Mouse (Mus musculus) hindbrain, embryonic 10.5 days (tissue): Measurements from ENCODE around the gene Syap1. TPM values are rescaled to one million over a fixed set of nuclear protein-coding genes. Genes with fewer than 3 reads are reported as not detected.
"Not testable (repeated sequence)": the region's sequence is repeated elsewhere in the genome, so short reads cannot be mapped to it uniquely, and the experiment has no call there.

ENCODE experiments used
- DNase-seq: peaks from one replicate; pipeline ENCODE4 v3.0.0-alpha.2; 2017; ENCODE audit warnings: low spot score
- H3K27ac ChIP-seq: fragments of 300-500 bp; sonication (generic); 2 replicates; pipeline ENCODE4 v1.5.1; 2016; ENCODE audit warnings: mild to moderate bottlenecking, moderate library complexity
- H3K27me3 ChIP-seq: fragments of 300-500 bp; sonication (generic); 2 replicates; pipeline ENCODE4 v1.6.1; 2016; ENCODE audit warnings: mild to moderate bottlenecking; ENCODE audit not compliant: poor library complexity, insufficient read depth, severe bottlenecking
- H3K36me3 ChIP-seq: fragments of 300-500 bp; sonication (generic); 2 replicates; pipeline ENCODE4 v1.6.1; 2016; ENCODE audit warnings: mild to moderate bottlenecking, moderate library complexity
- H3K4me1 ChIP-seq: fragments of 300-500 bp; sonication (generic); replicated peaks from 2 replicates; pipeline ENCODE4 v1.6.1; 2016; ENCODE audit warnings: mild to moderate bottlenecking
- H3K4me3 ChIP-seq: fragments of 300-500 bp; sonication (generic); 2 replicates; pipeline ENCODE4 v1.5.1; 2016; ENCODE audit warnings: mild to moderate bottlenecking, moderate library complexity
- H3K9me3 ChIP-seq: fragments of 300-500 bp; sonication (generic); 2 replicates; pipeline ENCODE4 v1.6.1; 2016; ENCODE audit warnings: mild to moderate bottlenecking, moderate library complexity
- WGBS: fragments of 180-500 bp; shearing (Covaris S2); methylation state at CpG from one replicate; pipeline ENCODE4 v1.1.7; 2016; 5-methylcytosine and 5-hydroxymethylcytosine counted together
- polyA plus RNA-seq: library from polyadenylated mRNA; unstranded; fragments of >200 nt; fragmentation: Nextera tagmentation; extraction: Ambion mirVana; gene quantifications from 2 replicates; pipeline ENCODE4 v1.2.1, GENCODE M21; 2016

Syap1 gene
- 22.0 and 25.7 TPM in 2 replicates for polyA plus RNA-seq

- Histone ChIP-seq H3K9me3 (no peaks in the 10 kb centered on the region), H3K36me3 (no peaks in the 10 kb centered on the region), H3K27ac (peak within 1 kb of the TSS; percentile 85), H3K4me3 (peak within 1 kb of the TSS; percentile 70), H3K27me3 (0 out of 2 replicates have a peak, but pooled peaks cover 6% of the 10 kb centered on the region), H3K4me1 (peaks cover 6% of the 10 kb centered on the region; the same call in 1 of the 2 replicates)
- 12% methylated on average over 45 of the region's 47 CpGs for WGBS
- peak; percentile 85 for DNase-seq
Measured at GRCm38 (mm10) chrX:162887931-162888511, at the start of gene Syap1. Gene Syap1, minus strand, starts transcription at chrX:162888447.

GRCm38 (mm10) chrX:162931467-162931866 lies 43.2 kb upstream of the Syap1 start:
- H3K36me3 ChIP-seq = peaks cover 24% of the 10 kb centered on the region
- H3K27me3 ChIP-seq = peaks cover 5% of the 10 kb centered on the region; the same call in 1 of the 2 replicates
- no peak for DNase-seq
- WGBS = 92% methylated on average over 2 of the region's 2 CpGs
- no peaks in the 10 kb centered on the region for H3K4me1 ChIP-seq
- H3K27ac ChIP-seq = no peak overlapping the region
- no peak overlapping the region for H3K4me3 ChIP-seq
- no peaks in the 10 kb centered on the region for H3K9me3 ChIP-seq

GRCm38 (mm10) chrX:162921487-162922125 lies 33.4 kb upstream of the Syap1 start:
- Histone ChIP-seq H3K27me3 (peaks cover 20% of the 10 kb centered on the region; the same call in 1 of the 2 replicates), H3K27ac (no peak overlapping the region), H3K9me3 (no peaks in the 10 kb centered on the region), H3K4me1 (no peaks in the 10 kb centered on the region), H3K4me3 (no peak overlapping the region), H3K36me3 (0 out of 2 replicates have a peak, but pooled peaks cover 14% of the 10 kb centered on the region)
- DNase-seq = no peak
- WGBS = 89% methylated on average over 8 of the region's 8 CpGs

- no peaks in the 10 kb centered on the region for H3K4me1 ChIP-seq
- no peaks in the 10 kb centered on the region for H3K9me3 ChIP-seq
- peak; percentile 31 for DNase-seq
- H3K27me3 ChIP-seq = no peaks in the 10 kb centered on the region
- H3K36me3 ChIP-seq = peaks cover 21% of the 10 kb centered on the region
- 43% methylated on average over 5 of the region's 5 CpGs for WGBS
- H3K4me3 ChIP-seq = no peak overlapping the region
- H3K27ac ChIP-seq = no peak overlapping the region
Measured at GRCm38 (mm10) chrX:162915697-162916096, 27.4 kb upstream of the Syap1 start.

- peaks cover 30% of the 10 kb centered on the region for H3K36me3 ChIP-seq
- H3K4me3 ChIP-seq = no peak overlapping the region
- no peak for DNase-seq
- no peaks in the 10 kb centered on the region for H3K4me1 ChIP-seq
- 88% methylated on average over 3 of the region's 3 CpGs for WGBS
- no peaks in the 10 kb centered on the region for H3K27me3 ChIP-seq
- no peaks in the 10 kb centered on the region for H3K9me3 ChIP-seq
- H3K27ac ChIP-seq = no peak overlapping the region
Measured at GRCm38 (mm10) chrX:162913651-162914050, 25.4 kb upstream of the Syap1 start.

- Histone ChIP-seq H3K4me3 (no peak overlapping the region), H3K27me3 (0 out of 2 replicates have a peak, but pooled peaks cover 3% of the 10 kb centered on the region), H3K4me1 (0 out of 2 replicates have a peak, but pooled peaks cover 2% of the 10 kb centered on the region), H3K27ac (no peak overlapping the region), H3K36me3 (peaks cover 21% of the 10 kb centered on the region), H3K9me3 (no peaks in the 10 kb centered on the region)
- no peak for DNase-seq
- WGBS = 62% methylated on average over 3 of the region's 3 CpGs
Measured at GRCm38 (mm10) chrX:162907554-162907953, 19.3 kb upstream of the Syap1 start.

- Histone ChIP-seq H3K27ac (peak overlapping the region; percentile 87), H3K4me3 (peak overlapping the region; percentile 66), H3K36me3 (no peaks in the 10 kb centered on the region), H3K27me3 (peaks cover 15% of the 10 kb centered on the region), H3K9me3 (no peaks in the 10 kb centered on the region), H3K4me1 (0 out of 2 replicates have a peak, but pooled peaks cover 5% of the 10 kb centered on the region)
- WGBS = 26% methylated on average over 29 of the region's 29 CpGs
- peak; percentile 27 for DNase-seq
Measured at GRCm38 (mm10) chrX:162902040-162902734, 13.9 kb upstream of the Syap1 start.

GRCm38 (mm10) chrX:162901371-162902039 lies 13.3 kb upstream of the Syap1 start:
- H3K36me3 ChIP-seq = no peaks in the 10 kb centered on the region

GRCm38 (mm10) chrX:162900938-162901337 lies 12.7 kb upstream of the Syap1 start, which contains the start of gene Ctps2:
Gene Ctps2, plus strand, starts transcription at chrX:162901238.
- no peak for DNase-seq
- H3K27ac ChIP-seq = peak within 1 kb of the TSS; percentile 87
- H3K9me3 ChIP-seq = no peaks in the 10 kb centered on the region
- 25% methylated on average over 4 of the region's 4 CpGs for WGBS
- H3K27me3 ChIP-seq = peaks cover 15% of the 10 kb centered on the region
- 0 out of 2 replicates have a peak, but pooled peaks cover 5% of the 10 kb centered on the region for H3K4me1 ChIP-seq
- H3K36me3 ChIP-seq = no peaks in the 10 kb centered on the region
- H3K4me3 ChIP-seq = peak within 1 kb of the TSS; percentile 66

More at GRCm38 (mm10) chrX:162901371-162902039, 13.3 kb upstream of the Syap1 start:
- Histone ChIP-seq H3K27ac (peak overlapping the region; percentile 87), H3K4me1 (0 out of 2 replicates have a peak, but pooled peaks cover 5% of the 10 kb centered on the region), H3K4me3 (peak overlapping the region; percentile 66), H3K9me3 (no peaks in the 10 kb centered on the region), H3K27me3 (peaks cover 15% of the 10 kb centered on the region)
- DNase-seq = peak; percentile 58
- WGBS = 20% methylated on average over 24 of the region's 25 CpGs

- not testable (repeated sequence) for H3K27ac ChIP-seq, H3K27me3 ChIP-seq, H3K4me1 ChIP-seq, H3K36me3 ChIP-seq, H3K9me3 ChIP-seq, DNase-seq
- WGBS = 79% methylated on average over 9 of the region's 25 CpGs
- 0 out of 2 replicates have a peak overlapping the region, but pooled peaks have one; percentile 18 for H3K4me3 ChIP-seq
Measured at GRCm38 (mm10) chrX:162888575-162889223, 452 bp upstream of the Syap1 start.

GRCm38 (mm10) chrX:162878236-162878635 lies 10.0 kb downstream of the Syap1 start:
- Histone ChIP-seq H3K27me3 (no peaks in the 10 kb centered on the region), H3K4me1 (no peaks in the 10 kb centered on the region), H3K4me3 (no peak overlapping the region), H3K9me3 (no peaks in the 10 kb centered on the region), H3K27ac (no peak overlapping the region), H3K36me3 (peaks cover 58% of the 10 kb centered on the region)
- DNase-seq = no peak
- WGBS = 91% methylated on average over 3 of the region's 3 CpGs

- no peak overlapping the region for H3K27ac ChIP-seq
- H3K4me1 ChIP-seq = no peaks in the 10 kb centered on the region
- no peak overlapping the region for H3K4me3 ChIP-seq
- no peak for DNase-seq
- H3K9me3 ChIP-seq = no peaks in the 10 kb centered on the region
- peaks cover 45% of the 10 kb centered on the region for H3K36me3 ChIP-seq
- 0 out of 2 replicates have a peak, but pooled peaks cover 4% of the 10 kb centered on the region for H3K27me3 ChIP-seq
- 87% methylated on average over 2 of the region's 2 CpGs for WGBS
Measured at GRCm38 (mm10) chrX:162873761-162874160, 14.5 kb downstream of the Syap1 start.
